Mouse (Mus musculus) kidney, postnatal 10 days (tissue): ENCODE data around the gene Tgoln1.
A peak's percentile ranks its signal among the peaks of the same experiment; 100 is the strongest.

ENCODE experiments used
- DNase-seq: peaks from one replicate; pipeline ENCODE4 v3.0.0; 2021; ENCODE audit warnings: mixed read lengths

Tgoln1 gene

GRCm38 (mm10) chr6:72593011-72593803 lies 23.6 kb downstream of the Tgoln1 start:
- no peak for DNase-seq

GRCm38 (mm10) chr6:72590111-72590510 lies 26.7 kb downstream of the Tgoln1 start:
- no peak for DNase-seq

- DNase-seq, result no peak
Measured at GRCm38 (mm10) chr6:72588307-72588706, 28.5 kb downstream of the Tgoln1 start.

- DNase-seq, result no peak
Measured at GRCm38 (mm10) chr6:72586701-72587100, 30.1 kb downstream of the Tgoln1 start.

GRCm38 (mm10) chr6:72584154-72584553 lies 32.6 kb downstream of the Tgoln1 start:
- DNase-seq, result no peak

- DNase-seq, result no peak
Measured at GRCm38 (mm10) chr6:72583211-72583839, 33.5 kb downstream of the Tgoln1 start.

- DNase-seq, result no peak
Measured at GRCm38 (mm10) chr6:72581625-72582382, 35.0 kb downstream of the Tgoln1 start.

- DNase-seq, result no peak
Measured at GRCm38 (mm10) chr6:72576041-72576440, 40.8 kb downstream of the Tgoln1 start.

GRCm38 (mm10) chr6:72571826-72572225 lies 45.0 kb downstream of the Tgoln1 start:
- no peak for DNase-seq

- no peak for DNase-seq
Measured at GRCm38 (mm10) chr6:72570644-72571397, 46.0 kb downstream of the Tgoln1 start.

GRCm38 (mm10) chr6:72568736-72569135 lies 48.1 kb downstream of the Tgoln1 start:
- no peak for DNase-seq

GRCm38 (mm10) chr6:72567508-72567907 lies 49.3 kb downstream of the Tgoln1 start:
- peak; percentile 55 for DNase-seq

- DNase-seq, result peak; percentile 95
Measured at GRCm38 (mm10) chr6:72566044-72566443, 50.8 kb downstream of the Tgoln1 start.

- no peak for DNase-seq
Measured at GRCm38 (mm10) chr6:72565506-72565905, 51.3 kb downstream of the Tgoln1 start.

- peak; percentile 57 for DNase-seq
Measured at GRCm38 (mm10) chr6:72562894-72563293, 53.9 kb downstream of the Tgoln1 start.

- no peak for DNase-seq
Measured at GRCm38 (mm10) chr6:72562486-72562885, 54.3 kb downstream of the Tgoln1 start.

- no peak for DNase-seq
Measured at GRCm38 (mm10) chr6:72560801-72561200, 56.0 kb downstream of the Tgoln1 start.
